Mouse (Mus musculus): ENCODE measurements around the gene Gm14698.
"Not testable (repeated sequence)": the region's sequence is repeated elsewhere in the genome, so short reads cannot be mapped to it uniquely, and the experiment has no call there.

Gene Gm14698

GRCm38 (mm10) chrX:68821059-68821458, at the start of gene Gm14698:
Gene Gm14698, plus strand, starts transcription at chrX:68821093.
- not testable (repeated sequence) for DNase-seq (ENCODE audit: low spot score)

- DNase-seq (ENCODE audit: low spot score), result not testable (repeated sequence)
These were observed 444 bp upstream of the Gm14698 start for GRCm38 (mm10) chrX:68820449-68820848.

GRCm38 (mm10) chrX:68839548-68840444, 18.9 kb downstream of the Gm14698 start:
- no peak for DNase-seq (ENCODE audit: low spot score)

GRCm38 (mm10) chrX:68865145-68865544, 44.3 kb downstream of the Gm14698 start:
- DNase-seq (ENCODE audit: low spot score), result no peak

All from T-cell, adult 2 months (primary cell).